Mouse (Mus musculus) forebrain, postnatal 0 days (tissue): ENCODE results near the gene Olfr201. TPM values are rescaled to one million over a fixed set of nuclear protein-coding genes. Genes with fewer than 3 reads are reported as not detected.
"Not testable (repeated sequence)": the region's sequence is repeated elsewhere in the genome, so short reads cannot be mapped to it uniquely, and the experiment has no call there.

ENCODE experiments used
- ATAC-seq: fragments of 200-750 bp; cut with Nextera tagmentation; 2 replicates; pipeline ENCODE4 v1.8.0; 2017; ENCODE audit warnings: mild to moderate bottlenecking, moderate library complexity
- DNase-seq: peaks from one replicate; pipeline ENCODE4 v3.0.0-alpha.2; 2015
- H3K27ac ChIP-seq: fragments of 300-500 bp; sonication (generic); 2 replicates; pipeline ENCODE4 v1.5.1; 2014; ENCODE audit warnings: low read depth, mild to moderate bottlenecking, antibody characterized with exemption, low read length, moderate library complexity, mixed read lengths
- H3K27me3 ChIP-seq: fragments of 300-500 bp; sonication (generic); 2 replicates; pipeline ENCODE4 v1.6.1; 2014; ENCODE audit warnings: mild to moderate bottlenecking, low read length, mixed read lengths; ENCODE audit not compliant: insufficient read depth
- H3K36me3 ChIP-seq: fragments of 300-500 bp; sonication (generic); 2 replicates; pipeline ENCODE4 v1.6.1; 2014; ENCODE audit warnings: mild to moderate bottlenecking, moderate library complexity; ENCODE audit not compliant: insufficient read depth
- H3K4me1 ChIP-seq: fragments of 300-500 bp; sonication (generic); 2 replicates; pipeline ENCODE4 v1.6.1; 2014; ENCODE audit warnings: antibody characterized with exemption; ENCODE audit not compliant: insufficient read depth
- H3K4me2 ChIP-seq: fragments of 300-500 bp; sonication (generic); 2 replicates; pipeline ENCODE4 v1.6.1; 2014; ENCODE audit warnings: low read depth, mild to moderate bottlenecking, moderate library complexity
- H3K4me3 ChIP-seq: fragments of 300-500 bp; sonication (generic); 2 replicates; pipeline ENCODE4 v1.5.1; 2014; ENCODE audit warnings: low read depth, low read length, mixed read lengths
- H3K9ac ChIP-seq: fragments of 300-500 bp; sonication (generic); 2 replicates; pipeline ENCODE4 v1.6.1; 2014; ENCODE audit warnings: mild to moderate bottlenecking
- H3K9me3 ChIP-seq: fragments of 300-500 bp; sonication (generic); 2 replicates; pipeline ENCODE4 v1.6.1; 2016; ENCODE audit warnings: low read length
- CTCF ChIP-seq: sonication (generic); IDR thresholded peaks from 2 replicates; pipeline ENCODE4 v1.5.1; 2016; ENCODE audit warnings: antibody characterized with exemption, control low read depth, low read depth
- WGBS: fragments of 180-500 bp; shearing (Covaris S2); extraction: QIAGEN DNeasy Blood & Tissue Kit; methylation state at CpG from one replicate; pipeline ENCODE4 v1.1.7; 2014; 5-methylcytosine and 5-hydroxymethylcytosine counted together
- polyA plus RNA-seq: library from polyadenylated mRNA; unstranded; fragments of >200 nt; fragmentation: Nextera tagmentation; extraction: Ambion mirVana; gene quantifications from 2 replicates; pipeline ENCODE4 v1.2.1, GENCODE M21; 2015
- total RNA-seq: library from RNA; depleted of rRNA; stranded (reverse); fragments of >200 nt; gene quantifications from 2 replicates; pipeline ENCODE4 v1.2.3, GENCODE M21; 2014; rRNA removed

The Olfr201 gene
- total and polyA plus RNA-seq, 2 experiments from 2014 or later: not detected

GRCm38 (mm10) chr16:59249684-59250083, 22.7 kb downstream of the Olfr201 start:
- no peaks in the 10 kb centered on the region for H3K27me3 ChIP-seq
- ATAC-seq: no peak
- no peak for DNase-seq
- no peaks in the 10 kb centered on the region for H3K36me3 ChIP-seq
- 87% methylated on average over 17 of the region's 17 CpGs for WGBS
- TF ChIP-seq CTCF: no peak
- no peak overlapping the region for H3K4me3 ChIP-seq
- no peak overlapping the region for H3K27ac ChIP-seq
- no peak overlapping the region for H3K4me2 ChIP-seq
- H3K9me3 ChIP-seq: no peaks in the 10 kb centered on the region
- H3K4me1 ChIP-seq: no peaks in the 10 kb centered on the region
- no peak overlapping the region for H3K9ac ChIP-seq

GRCm38 (mm10) chr16:59219667-59220066, 52.8 kb downstream of the Olfr201 start, which contains the start of gene Olfr199:
TSS of gene Olfr199 (minus strand) at chr16:59219767.
- WGBS: 85% methylated on average over 1 of the region's 1 CpGs
- not testable (repeated sequence) for H3K9ac ChIP-seq, ATAC-seq

GRCm38 (mm10) chr16:59217861-59218260, 54.6 kb downstream of the Olfr201 start:
- not testable (repeated sequence) for DNase-seq, H3K9ac ChIP-seq, ATAC-seq, H3K27ac ChIP-seq, H3K9me3 ChIP-seq, H3K4me1 ChIP-seq, H3K4me2 ChIP-seq, H3K36me3 ChIP-seq, H3K4me3 ChIP-seq, H3K27me3 ChIP-seq
- 86% methylated on average over 3 of the region's 3 CpGs for WGBS

More at GRCm38 (mm10) chr16:59219667-59220066, 52.8 kb downstream of the Olfr201 start, which contains the start of gene Olfr199:
- not testable (repeated sequence) for DNase-seq, H3K4me2 ChIP-seq, H3K4me1 ChIP-seq, H3K4me3 ChIP-seq, H3K36me3 ChIP-seq, H3K9me3 ChIP-seq, H3K27me3 ChIP-seq, H3K27ac ChIP-seq

Other genes with a start within 250 kb of the Olfr201 start
- not detected in 2 replicates for gene Olfr186, start 242.3 kb downstream of the Olfr201 start, total RNA-seq
- gene Olfr186, start 242.3 kb downstream of the Olfr201 start, polyA plus RNA-seq: not detected in 2 replicates
- gene Olfr187, start 232.9 kb downstream of the Olfr201 start, total RNA-seq: not detected in 2 replicates
- gene Olfr187, start 232.9 kb downstream of the Olfr201 start, polyA plus RNA-seq: not detected in 2 replicates
- not detected in 2 replicates for gene Olfr190, start 194.6 kb downstream of the Olfr201 start, total RNA-seq
- not detected in 2 replicates for gene Olfr190, start 194.6 kb downstream of the Olfr201 start, polyA plus RNA-seq
- not detected in 2 replicates for gene Olfr191, start 182.8 kb downstream of the Olfr201 start, total RNA-seq
- gene Olfr191, start 182.8 kb downstream of the Olfr201 start, polyA plus RNA-seq: not detected in 2 replicates
- gene Olfr193, start 160.8 kb downstream of the Olfr201 start, total RNA-seq: not detected in 2 replicates
- gene Olfr193, start 160.8 kb downstream of the Olfr201 start, polyA plus RNA-seq: not detected in 2 replicates
- not detected in 2 replicates for gene Olfr194, start 151.6 kb downstream of the Olfr201 start, total RNA-seq
- gene Olfr194, start 151.6 kb downstream of the Olfr201 start, polyA plus RNA-seq: not detected in 2 replicates
- gene Olfr195, start 125.6 kb downstream of the Olfr201 start, total RNA-seq: not detected in 2 replicates
- not detected in 2 replicates for gene Olfr195, start 125.6 kb downstream of the Olfr201 start, polyA plus RNA-seq
- gene Olfr196, start 102.2 kb downstream of the Olfr201 start, total RNA-seq: not detected in 2 replicates
- not detected in 2 replicates for gene Olfr196, start 102.2 kb downstream of the Olfr201 start, polyA plus RNA-seq
- gene Olfr198, start 69.1 kb downstream of the Olfr201 start, total RNA-seq: not detected in 2 replicates
- not detected in 2 replicates for gene Olfr198, start 69.1 kb downstream of the Olfr201 start, polyA plus RNA-seq
- gene Olfr199, start 52.9 kb downstream of the Olfr201 start, total RNA-seq: not detected in 2 replicates
- gene Olfr199, start 52.9 kb downstream of the Olfr201 start, polyA plus RNA-seq: not detected in 2 replicates
- gene Olfr202, start 14.2 kb upstream of the Olfr201 start, total RNA-seq: not detected in 2 replicates
- not detected in 2 replicates for gene Olfr202, start 14.2 kb upstream of the Olfr201 start, polyA plus RNA-seq
- gene Olfr203, start 26.2 kb upstream of the Olfr201 start, total RNA-seq: not detected in 2 replicates
- not detected in 2 replicates for gene Olfr203, start 26.2 kb upstream of the Olfr201 start, polyA plus RNA-seq
- gene Olfr204, start 45.6 kb upstream of the Olfr201 start, total RNA-seq: not detected in 2 replicates
- gene Olfr204, start 45.6 kb upstream of the Olfr201 start, polyA plus RNA-seq: not detected in 2 replicates
- gene Olfr205, start 58.5 kb upstream of the Olfr201 start, total RNA-seq: not detected in 2 replicates
- not detected in 2 replicates for gene Olfr205, start 58.5 kb upstream of the Olfr201 start, polyA plus RNA-seq
- not detected in 2 replicates for gene Olfr206, start 76.6 kb upstream of the Olfr201 start, total RNA-seq
- gene Olfr206, start 76.6 kb upstream of the Olfr201 start, polyA plus RNA-seq: not detected in 2 replicates
- not detected in 2 replicates for gene Olfr209, start 91.4 kb upstream of the Olfr201 start, total RNA-seq
- gene Olfr209, start 91.4 kb upstream of the Olfr201 start, polyA plus RNA-seq: not detected in 2 replicates
- gene Gabrr3, start 134.7 kb upstream of the Olfr201 start, total RNA-seq: not detected in 2 replicates
- gene Gabrr3, start 134.7 kb upstream of the Olfr201 start, polyA plus RNA-seq: 0.04 TPM in 1 of 2 replicates, not detected in the other
- 9.8 and 11.2 TPM in 2 replicates for gene Riox2, start 199.1 kb upstream of the Olfr201 start, total RNA-seq
- 10.6 and 12.2 TPM in 2 replicates for gene Riox2, start 199.1 kb upstream of the Olfr201 start, polyA plus RNA-seq